Mouse (Mus musculus) intestine, embryonic 16.5 days (tissue): ENCODE measurements around the gene Gng11. TPM values are rescaled to one million over a fixed set of nuclear protein-coding genes. Genes with fewer than 3 reads are reported as not detected.

Experiments
- ATAC-seq: fragments of 200-750 bp; cut with Nextera tagmentation; 2 replicates; pipeline ENCODE4 v1.8.0; 2017; ENCODE audit warnings: moderate TSS enrichment, moderate library complexity
- H3K27ac ChIP-seq: fragments of 300-500 bp; sonication (generic); 2 replicates; pipeline ENCODE4 v1.5.1; 2014; ENCODE audit warnings: mild to moderate bottlenecking, low read length
- H3K27me3 ChIP-seq: fragments of 300-500 bp; sonication (generic); replicated peaks from 2 replicates; pipeline ENCODE4 v1.6.1; 2014; ENCODE audit warnings: low read length, control low read depth, mixed read lengths; ENCODE audit not compliant: control insufficient read depth, insufficient read depth
- H3K36me3 ChIP-seq: fragments of 300-500 bp; sonication (generic); 2 replicates; pipeline ENCODE4 v1.6.1; 2014; ENCODE audit warnings: low read length, control low read depth; ENCODE audit not compliant: control insufficient read depth, insufficient read depth
- H3K4me1 ChIP-seq: fragments of 300-500 bp; sonication (generic); 2 replicates; pipeline ENCODE4 v1.6.1; 2014; ENCODE audit warnings: low read length, control low read depth, mixed read lengths; ENCODE audit not compliant: control insufficient read depth, insufficient read depth
- H3K4me2 ChIP-seq: fragments of 300-500 bp; sonication (generic); 2 replicates; pipeline ENCODE4 v1.6.1; 2014; ENCODE audit warnings: low read depth, low read length, control low read depth
- H3K4me3 ChIP-seq: fragments of 300-500 bp; sonication (generic); 2 replicates; pipeline ENCODE4 v1.5.1; 2014; ENCODE audit warnings: mild to moderate bottlenecking, low read length
- H3K9ac ChIP-seq: fragments of 300-500 bp; sonication (generic); 2 replicates; pipeline ENCODE4 v1.6.1; 2014; ENCODE audit warnings: low read depth, low read length
- H3K9me3 ChIP-seq: fragments of 300-500 bp; sonication (generic); 2 replicates; pipeline ENCODE4 v1.6.1; 2016; ENCODE audit warnings: low read length, control low read depth; ENCODE audit not compliant: control insufficient read depth
- WGBS: fragments of 180-500 bp; shearing (Covaris S2); extraction: QIAGEN DNeasy Blood & Tissue Kit; methylation state at CpG from one replicate; pipeline ENCODE4 v1.1.7; 2014; 5-methylcytosine and 5-hydroxymethylcytosine counted together
- polyA plus RNA-seq: library from polyadenylated mRNA; unstranded; fragments of >200 nt; fragmentation: Nextera tagmentation; extraction: Ambion mirVana; gene quantifications from 2 replicates; pipeline ENCODE4 v1.2.1, GENCODE M21; 2015

Gene Gng11
- polyA plus RNA-seq, 1 experiment from 2014 or later: 74.0 TPM

- Histone ChIP-seq H3K27me3 (no peaks in the 10 kb centered on the region), H3K4me1 (peaks cover 4% of the 10 kb centered on the region; the same call in 1 of the 2 replicates), H3K4me3 (no peak overlapping the region), H3K9me3 (no peaks in the 10 kb centered on the region), H3K27ac (no peak overlapping the region), H3K4me2 (no peak overlapping the region), H3K9ac (no peak overlapping the region), H3K36me3 (no peaks in the 10 kb centered on the region)
- ATAC-seq: no peak
- 82% methylated on average over 3 of the region's 3 CpGs for WGBS
Measured at GRCm38 (mm10) chr6:4000716-4001115, 3.0 kb upstream of the Gng11 start.

GRCm38 (mm10) chr6:4003445-4003844 is 259 bp upstream of the Gng11 start:
- Histone ChIP-seq H3K36me3 (no peaks in the 10 kb centered on the region), H3K27ac (peak overlapping the region; percentile 52), H3K27me3 (no peaks in the 10 kb centered on the region), H3K4me2 (peak overlapping the region; percentile 65), H3K9me3 (no peaks in the 10 kb centered on the region), H3K4me3 (peak overlapping the region; percentile 66), H3K4me1 (peaks cover 4% of the 10 kb centered on the region; the same call in 1 of the 2 replicates), H3K9ac (no peak overlapping the region)
- ATAC-seq: peak; percentile 59
- WGBS: 39% methylated on average over 4 of the region's 4 CpGs

DNA sequence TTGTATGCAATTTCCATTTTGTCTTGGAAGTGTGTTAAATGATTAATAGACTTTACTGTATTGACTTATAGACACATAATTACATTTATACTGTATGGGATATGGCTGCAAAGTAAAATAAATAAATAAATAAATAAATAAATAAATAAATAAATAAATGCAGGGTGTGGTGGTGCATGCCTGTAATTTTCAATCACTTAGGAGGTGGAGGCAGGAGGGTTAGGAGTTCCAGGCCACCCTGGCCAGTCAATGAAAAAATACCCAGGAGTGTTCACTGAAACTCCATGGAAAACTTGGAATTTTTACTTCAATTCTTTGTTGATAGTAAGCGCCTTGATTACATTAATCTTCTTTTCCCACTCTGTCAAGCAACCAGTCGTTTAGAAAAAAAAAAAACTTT is 1.1 kb downstream of the Gng11 start:
- H3K9me3 ChIP-seq: no peaks in the 10 kb centered on the region
- peak; percentile 36 for ATAC-seq
- WGBS: 46% methylated on average over 2 of the region's 2 CpGs
- no peak overlapping the region for H3K27ac ChIP-seq
- no peak overlapping the region for H3K9ac ChIP-seq
- H3K27me3 ChIP-seq: no peaks in the 10 kb centered on the region
- H3K4me3 ChIP-seq: peak overlapping the region; percentile 66
- H3K4me2 ChIP-seq: peak overlapping the region; percentile 65
- no peaks in the 10 kb centered on the region for H3K36me3 ChIP-seq
- peaks cover 4% of the 10 kb centered on the region; the same call in 1 of the 2 replicates for H3K4me1 ChIP-seq

GRCm38 (mm10) chr6:4008501-4009040 is 4.9 kb downstream of the Gng11 start:
- Histone ChIP-seq H3K4me3 (no peak overlapping the region), H3K36me3 (no peaks in the 10 kb centered on the region), H3K27me3 (no peaks in the 10 kb centered on the region), H3K4me1 (peaks cover 4% of the 10 kb centered on the region; the same call in 1 of the 2 replicates), H3K27ac (no peak overlapping the region), H3K9ac (no peak overlapping the region), H3K9me3 (no peaks in the 10 kb centered on the region), H3K4me2 (no peak overlapping the region)
- 62% methylated on average over 2 of the region's 2 CpGs for WGBS
- no peak for ATAC-seq

GRCm38 (mm10) chr6:4009548-4009947 is 5.8 kb downstream of the Gng11 start:
- no peaks in the 10 kb centered on the region for H3K27me3 ChIP-seq
- H3K27ac ChIP-seq: no peak overlapping the region
- H3K36me3 ChIP-seq: no peaks in the 10 kb centered on the region
- H3K9ac ChIP-seq: no peak overlapping the region
- H3K4me3 ChIP-seq: no peak overlapping the region
- no peak for ATAC-seq
- H3K9me3 ChIP-seq: no peaks in the 10 kb centered on the region
- H3K4me2 ChIP-seq: no peak overlapping the region
- peaks cover 4% of the 10 kb centered on the region; the same call in 1 of the 2 replicates for H3K4me1 ChIP-seq

- no peak for ATAC-seq
- Histone ChIP-seq H3K4me1 (no peaks in the 10 kb centered on the region), H3K27ac (no peak overlapping the region), H3K9ac (no peak overlapping the region), H3K27me3 (no peaks in the 10 kb centered on the region), H3K36me3 (no peaks in the 10 kb centered on the region), H3K9me3 (no peaks in the 10 kb centered on the region), H3K4me3 (no peak overlapping the region), H3K4me2 (no peak overlapping the region)
- WGBS: 50% methylated on average over 1 of the region's 1 CpGs
Measured at GRCm38 (mm10) chr6:4022645-4023044, 18.9 kb downstream of the Gng11 start.

GRCm38 (mm10) chr6:4026367-4026766 is 22.7 kb downstream of the Gng11 start:
- 49% methylated on average over 2 of the region's 2 CpGs for WGBS
- Histone ChIP-seq H3K9me3 (no peaks in the 10 kb centered on the region), H3K4me2 (no peak overlapping the region), H3K4me3 (no peak overlapping the region), H3K9ac (no peak overlapping the region), H3K36me3 (no peaks in the 10 kb centered on the region), H3K27ac (no peak overlapping the region), H3K4me1 (no peaks in the 10 kb centered on the region), H3K27me3 (no peaks in the 10 kb centered on the region)
- no peak for ATAC-seq

DNA sequence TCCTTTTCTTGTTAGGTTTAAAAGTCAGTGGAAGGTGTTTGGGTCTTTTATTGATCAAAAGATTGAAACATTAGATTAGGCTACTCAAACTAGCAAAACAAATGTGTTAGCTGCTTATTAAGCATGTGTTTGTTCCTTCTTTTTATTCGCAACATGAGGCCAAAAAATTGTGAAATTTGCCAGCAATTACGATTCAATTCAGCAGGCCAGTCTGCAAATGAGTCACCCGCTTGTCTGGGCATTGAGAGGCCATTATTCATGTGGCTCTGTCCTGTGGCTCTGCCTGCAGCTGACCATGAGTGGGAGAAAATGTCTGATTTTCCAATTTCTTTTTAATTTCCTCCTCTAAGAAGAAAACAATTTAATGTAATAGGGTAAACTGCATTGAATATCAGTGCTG is 27.3 kb downstream of the Gng11 start:
- H3K27ac ChIP-seq: no peak overlapping the region
- no peak overlapping the region for H3K4me3 ChIP-seq
- no peaks in the 10 kb centered on the region for H3K27me3 ChIP-seq
- H3K4me2 ChIP-seq: no peak overlapping the region
- no peaks in the 10 kb centered on the region for H3K36me3 ChIP-seq
- ATAC-seq: no peak
- no peaks in the 10 kb centered on the region for H3K9me3 ChIP-seq
- no peaks in the 10 kb centered on the region for H3K4me1 ChIP-seq
- 80% methylated on average over 3 of the region's 3 CpGs for WGBS
- no peak overlapping the region for H3K9ac ChIP-seq

DNA sequence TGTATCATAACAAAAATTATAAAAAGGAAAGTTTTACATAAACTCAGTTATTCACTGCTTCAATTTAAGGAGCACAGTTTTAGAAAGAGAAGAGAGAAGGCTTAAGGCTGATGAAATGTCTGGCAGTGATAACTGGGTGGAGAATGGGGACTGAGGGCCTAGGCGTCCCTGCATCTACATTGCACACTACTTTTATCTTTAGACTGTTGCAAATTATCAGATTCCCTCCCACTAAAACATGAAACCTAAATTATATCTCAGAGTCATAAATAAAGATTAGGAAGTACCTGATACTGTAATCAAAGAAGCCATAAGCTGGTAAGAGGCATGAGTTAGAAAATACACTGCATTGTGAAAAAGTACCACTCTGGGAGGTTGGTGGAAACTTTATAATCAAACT is 38.1 kb downstream of the Gng11 start:
- H3K9ac ChIP-seq: no peak overlapping the region
- peak; percentile 64 for ATAC-seq
- H3K4me1 ChIP-seq: no peaks in the 10 kb centered on the region
- H3K27me3 ChIP-seq: no peaks in the 10 kb centered on the region
- no peak overlapping the region for H3K4me2 ChIP-seq
- WGBS: 53% methylated on average over 1 of the region's 1 CpGs
- no peaks in the 10 kb centered on the region for H3K9me3 ChIP-seq
- H3K4me3 ChIP-seq: no peak overlapping the region
- no peak overlapping the region for H3K27ac ChIP-seq
- no peaks in the 10 kb centered on the region for H3K36me3 ChIP-seq

GRCm38 (mm10) chr6:4047200-4047599 is 43.5 kb downstream of the Gng11 start:
- Histone ChIP-seq H3K4me3 (no peak overlapping the region), H3K27ac (no peak overlapping the region), H3K36me3 (no peaks in the 10 kb centered on the region), H3K4me1 (no peaks in the 10 kb centered on the region), H3K27me3 (no peaks in the 10 kb centered on the region), H3K9ac (no peak overlapping the region), H3K4me2 (no peak overlapping the region), H3K9me3 (no peaks in the 10 kb centered on the region)
- 97% methylated on average over 1 of the region's 1 CpGs for WGBS
- ATAC-seq: no peak
